Mouse (Mus musculus): ENCODE results near the gene Zdhhc14.

The Zdhhc14 gene

GRCm38 (mm10) chr17:5666652-5667051, 174.3 kb downstream of the Zdhhc14 start:
- DNase-seq (ENCODE audit: low spot score in 2 of 2), result no peak

- DNase-seq (ENCODE audit: low spot score in 2 of 2), result no peak
These were observed 176.1 kb downstream of the Zdhhc14 start for GRCm38 (mm10) chr17:5668456-5668855.

GRCm38 (mm10) chr17:5668981-5669380, 176.6 kb downstream of the Zdhhc14 start:
- DNase-seq (ENCODE audit: low spot score in 2 of 2), result no peak

- DNase-seq (ENCODE audit: low spot score in 2 of 2), result no peak
These were observed 183.6 kb downstream of the Zdhhc14 start for GRCm38 (mm10) chr17:5675951-5676350.

GRCm38 (mm10) chr17:5679315-5679714, 187.0 kb downstream of the Zdhhc14 start:
- no peak for DNase-seq (ENCODE audit: low spot score in 2 of 2)

GRCm38 (mm10) chr17:5685324-5685723, 193.0 kb downstream of the Zdhhc14 start:
- no peak for DNase-seq (ENCODE audit: low spot score in 2 of 2)

GRCm38 (mm10) chr17:5687810-5688209, 195.5 kb downstream of the Zdhhc14 start:
- no peak for DNase-seq (ENCODE audit: low spot score in 2 of 2)

- DNase-seq (ENCODE audit: low spot score in 2 of 2), result no peak
These were observed 195.9 kb downstream of the Zdhhc14 start for GRCm38 (mm10) chr17:5688222-5688621.

- no peak for DNase-seq (ENCODE audit: low spot score in 2 of 2)
These were observed 196.3 kb downstream of the Zdhhc14 start for GRCm38 (mm10) chr17:5688669-5689068.

GRCm38 (mm10) chr17:5690746-5691535, 198.6 kb downstream of the Zdhhc14 start:
- no peak for DNase-seq (ENCODE audit: low spot score in 2 of 2)

- DNase-seq (ENCODE audit: low spot score in 2 of 2), result no peak
These were observed 200.3 kb downstream of the Zdhhc14 start for GRCm38 (mm10) chr17:5692661-5693060.

- no peak for DNase-seq (ENCODE audit: low spot score in 2 of 2)
These were observed 200.9 kb downstream of the Zdhhc14 start for GRCm38 (mm10) chr17:5693256-5693655.

GRCm38 (mm10) chr17:5698447-5699096, 206.2 kb downstream of the Zdhhc14 start:
- DNase-seq (ENCODE audit: low spot score in 2 of 2), result no peak

- DNase-seq (ENCODE audit: low spot score in 2 of 2), result no peak
These were observed 218.2 kb downstream of the Zdhhc14 start for GRCm38 (mm10) chr17:5710320-5711104.

GRCm38 (mm10) chr17:5711861-5712260, 219.5 kb downstream of the Zdhhc14 start:
- no peak for DNase-seq (ENCODE audit: low spot score in 2 of 2)

GRCm38 (mm10) chr17:5713141-5713540, 220.8 kb downstream of the Zdhhc14 start:
- no peak for DNase-seq (ENCODE audit: low spot score in 2 of 2)

GRCm38 (mm10) chr17:5716912-5717311, 224.6 kb downstream of the Zdhhc14 start:
- DNase-seq (ENCODE audit: low spot score in 2 of 2), result no peak

- no peak for DNase-seq (ENCODE audit: low spot score in 2 of 2)
These were observed 226.5 kb downstream of the Zdhhc14 start for GRCm38 (mm10) chr17:5718768-5719387.

GRCm38 (mm10) chr17:5722802-5723201, 230.4 kb downstream of the Zdhhc14 start:
- DNase-seq (ENCODE audit: low spot score in 2 of 2), result no peak

- DNase-seq (ENCODE audit: low spot score in 2 of 2), result no peak
These were observed 231.3 kb downstream of the Zdhhc14 start for GRCm38 (mm10) chr17:5723601-5724189.

- no peak for DNase-seq (ENCODE audit: low spot score in 2 of 2)
These were observed 237.3 kb downstream of the Zdhhc14 start for GRCm38 (mm10) chr17:5729587-5730125.
